Mouse (Mus musculus) ES-Bruce4 (cell line): ENCODE measurements at regions not wholly inside any gene's neighbourhood (a gene's known extent, or its start where the extent isn't known, plus 50 kb on each side); places are given as distances from the start of the nearest gene placed in this dataset.

ENCODE experiments used
- CTCF ChIP-seq: IDR thresholded peaks from one replicate; pipeline ENCODE4 v1.8.1; 2011; ENCODE audit warnings: low read depth, low read length
- EP300 ChIP-seq: IDR thresholded peaks from 2 replicates; pipeline ENCODE4 v1.6.1; 2011; ENCODE audit warnings: low read depth, low read length; ENCODE audit not compliant: insufficient read depth
- POLR2A ChIP-seq: IDR thresholded peaks from one replicate; pipeline ENCODE4 v1.8.1; 2011; ENCODE audit warnings: low read length; ENCODE audit not compliant: insufficient read depth

GRCm38 (mm10) chr9:31999760-32000159 lies 86.5 kb upstream of the Barx2 start:
- TF ChIP-seq CTCF (no peak), POLR2A (no peak), EP300 (no peak)
